Mouse (Mus musculus) hindbrain, embryonic 16.5 days (tissue): Measurements from ENCODE around the gene Prkg1. TPM values are rescaled to one million over a fixed set of nuclear protein-coding genes. Genes with fewer than 3 reads are reported as not detected.

Experiments used
- ATAC-seq: fragments of 200-750 bp; cut with Nextera tagmentation; 2 replicates; pipeline ENCODE4 v1.8.0; 2017; ENCODE audit warnings: moderate TSS enrichment, moderate library complexity
- H3K27ac ChIP-seq: fragments of 300-500 bp; sonication (generic); 2 replicates; pipeline ENCODE4 v1.5.1; 2014; ENCODE audit warnings: low read depth, mild to moderate bottlenecking, control low read depth, low read length, moderate library complexity
- H3K27me3 ChIP-seq: fragments of 300-500 bp; sonication (generic); replicated peaks from 2 replicates; pipeline ENCODE4 v1.6.1; 2014; ENCODE audit warnings: low read length; ENCODE audit not compliant: control insufficient read depth, insufficient read depth
- H3K36me3 ChIP-seq: fragments of 300-500 bp; sonication (generic); 2 replicates; pipeline ENCODE4 v1.6.1; 2014; ENCODE audit warnings: mild to moderate bottlenecking, low read length, moderate library complexity, mixed read lengths; ENCODE audit not compliant: control insufficient read depth, insufficient read depth
- H3K4me1 ChIP-seq: fragments of 300-500 bp; sonication (generic); 2 replicates; pipeline ENCODE4 v1.6.1; 2014; ENCODE audit warnings: low read depth, low read length; ENCODE audit not compliant: control insufficient read depth, insufficient read depth
- H3K4me2 ChIP-seq: fragments of 300-500 bp; sonication (generic); 2 replicates; pipeline ENCODE4 v1.6.1; 2014; ENCODE audit warnings: mild to moderate bottlenecking, low read length, control low read depth, moderate library complexity
- H3K4me3 ChIP-seq: fragments of 300-500 bp; sonication (generic); 2 replicates; pipeline ENCODE4 v1.5.1; 2014; ENCODE audit warnings: mild to moderate bottlenecking, low read length, control low read depth, moderate library complexity
- H3K9ac ChIP-seq: fragments of 300-500 bp; sonication (generic); 2 replicates; pipeline ENCODE4 v1.6.1; 2014; ENCODE audit warnings: low read depth, mild to moderate bottlenecking, control low read depth, low read length, moderate library complexity
- H3K9me3 ChIP-seq: fragments of 300-500 bp; sonication (generic); 2 replicates; pipeline ENCODE4 v1.6.1; 2014; ENCODE audit warnings: mild to moderate bottlenecking, low read length, moderate library complexity; ENCODE audit not compliant: control insufficient read depth
- WGBS: fragments of 180-500 bp; shearing (Covaris S2); extraction: QIAGEN DNeasy Blood & Tissue Kit; methylation state at CpG from one replicate; pipeline ENCODE4 v1.1.7; 2014; 5-methylcytosine and 5-hydroxymethylcytosine counted together
- polyA plus RNA-seq: library from polyadenylated mRNA; unstranded; fragments of >200 nt; fragmentation: Nextera tagmentation; extraction: Ambion mirVana; gene quantifications from 2 replicates; pipeline ENCODE4 v1.2.1, GENCODE M21; 2015

Prkg1 gene
- polyA plus RNA-seq, 1 experiment from 2014 or later = 4.8 TPM

DNA sequence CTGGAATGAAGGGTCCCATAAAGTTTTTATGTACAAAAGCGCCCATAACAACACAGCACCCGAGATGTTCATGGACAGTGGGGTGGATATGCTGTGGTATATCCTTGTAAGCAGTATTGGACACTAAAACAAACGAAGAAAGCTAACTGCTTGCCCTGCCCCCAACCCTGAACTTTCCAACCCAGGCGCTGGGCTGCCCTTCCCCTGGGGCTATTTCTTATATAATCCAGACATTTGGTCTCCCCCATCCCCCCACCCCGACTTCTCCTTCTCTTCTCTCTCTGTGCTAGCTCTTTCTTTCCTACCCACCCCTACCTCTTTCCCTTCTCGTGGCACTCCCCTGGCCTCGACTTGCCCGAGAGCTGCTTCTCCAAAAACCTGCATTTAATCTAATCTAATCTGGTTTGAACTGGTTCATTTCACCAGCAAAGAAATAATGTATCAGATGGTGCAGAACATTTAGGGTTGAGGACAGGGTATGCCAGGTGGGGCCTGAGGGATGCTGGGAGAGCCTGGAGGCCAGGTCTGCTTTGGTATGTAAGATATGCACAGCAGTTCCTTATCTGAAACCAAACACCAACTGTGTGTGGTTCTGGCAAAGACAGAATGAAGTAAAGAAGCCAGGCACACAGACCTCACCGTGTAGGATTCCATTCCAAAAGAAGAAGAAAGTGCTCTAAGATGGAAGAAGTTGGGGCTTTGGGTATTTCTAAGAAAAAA lies 657.8 kb downstream of the Prkg1 start:
- WGBS = 37% methylated on average over 9 of the region's 9 CpGs
- H3K9me3 ChIP-seq = no peaks in the 10 kb centered on the region
- no peak overlapping the region for H3K4me3 ChIP-seq
- ATAC-seq = no peak
- H3K4me1 ChIP-seq = no peaks in the 10 kb centered on the region
- no peaks in the 10 kb centered on the region for H3K27me3 ChIP-seq
- H3K36me3 ChIP-seq = no peaks in the 10 kb centered on the region
- H3K9ac ChIP-seq = no peak overlapping the region
- no peak overlapping the region for H3K27ac ChIP-seq
- no peak overlapping the region for H3K4me2 ChIP-seq

DNA sequence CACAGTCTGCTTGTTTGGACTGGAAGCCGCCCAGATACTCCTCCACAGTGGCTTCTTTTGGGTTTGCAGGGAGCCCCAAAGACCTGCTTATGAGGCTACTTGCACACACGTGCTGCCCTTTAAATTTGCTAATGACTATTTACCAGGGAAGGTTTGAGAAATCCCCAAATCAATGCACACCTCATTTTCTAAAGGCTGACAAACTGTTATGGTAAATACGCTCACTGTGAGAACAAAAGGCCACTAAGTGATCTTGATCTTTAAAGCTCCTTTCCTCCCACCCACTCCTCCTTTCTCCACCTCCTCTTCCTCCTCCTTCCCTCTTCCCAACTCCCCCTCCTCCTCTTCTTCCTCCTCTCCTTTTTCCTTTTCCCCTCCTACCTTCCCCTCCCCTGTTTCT lies 658.8 kb downstream of the Prkg1 start:
- H3K4me3 ChIP-seq = no peak overlapping the region

DNA sequence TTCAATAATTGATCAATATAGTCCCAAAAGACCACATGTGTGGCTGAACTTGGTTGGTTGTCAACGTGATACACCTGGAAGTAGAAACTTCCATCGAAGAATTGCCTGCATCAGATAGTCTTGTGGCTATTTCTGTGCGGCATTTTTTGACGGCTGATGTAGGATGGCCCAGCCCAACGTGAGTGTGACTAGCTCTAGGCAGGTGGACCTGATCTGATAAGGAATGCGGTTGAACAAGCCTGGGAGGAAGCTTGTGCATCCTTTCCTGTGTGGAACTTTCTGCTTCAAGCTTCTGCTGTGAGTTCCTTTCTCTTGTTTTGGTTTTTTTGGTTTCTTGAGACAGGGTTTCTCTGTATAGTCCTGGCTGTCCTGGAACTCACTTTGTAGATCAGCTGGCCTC lies 660.1 kb downstream of the Prkg1 start:
- no peaks in the 10 kb centered on the region for H3K36me3 ChIP-seq
- H3K4me3 ChIP-seq = no peak overlapping the region
- no peaks in the 10 kb centered on the region for H3K27me3 ChIP-seq
- no peak for ATAC-seq
- no peak overlapping the region for H3K9ac ChIP-seq
- no peaks in the 10 kb centered on the region for H3K4me1 ChIP-seq
- no peak overlapping the region for H3K4me2 ChIP-seq
- 92% methylated on average over 6 of the region's 6 CpGs for WGBS
- no peak overlapping the region for H3K27ac ChIP-seq
- no peaks in the 10 kb centered on the region for H3K9me3 ChIP-seq

More for the DNA sequence above, 658.8 kb downstream of the Prkg1 start:
- Histone ChIP-seq H3K27ac (no peak overlapping the region), H3K27me3 (no peaks in the 10 kb centered on the region), H3K9ac (no peak overlapping the region), H3K36me3 (no peaks in the 10 kb centered on the region), H3K4me1 (no peaks in the 10 kb centered on the region), H3K4me2 (no peak overlapping the region), H3K9me3 (no peaks in the 10 kb centered on the region)
- WGBS = 35% methylated on average over 3 of the region's 3 CpGs
- no peak for ATAC-seq

DNA sequence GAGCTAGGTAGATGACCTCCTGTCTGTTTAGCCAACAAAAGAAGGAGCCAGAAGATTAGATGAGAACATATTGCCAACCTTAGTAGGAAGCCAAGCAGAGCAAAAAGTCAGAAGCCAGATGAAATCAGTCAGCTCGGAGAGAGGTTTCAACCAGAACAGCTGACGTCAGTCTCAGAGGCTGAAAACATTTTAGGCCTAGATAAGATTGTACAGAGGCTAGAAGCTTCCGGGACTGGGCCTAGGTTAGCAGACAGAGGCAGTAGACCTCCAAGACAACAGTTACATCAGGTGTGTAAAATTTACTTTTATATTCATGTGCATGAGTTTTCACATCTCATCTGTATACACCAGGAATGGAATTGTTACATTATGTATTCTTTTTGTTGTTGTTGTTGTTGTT lies 665.5 kb downstream of the Prkg1 start:
- WGBS = 91% methylated on average over 3 of the region's 3 CpGs
- Histone ChIP-seq H3K9ac (no peak overlapping the region), H3K27ac (no peak overlapping the region), H3K9me3 (no peaks in the 10 kb centered on the region), H3K4me2 (no peak overlapping the region), H3K27me3 (no peaks in the 10 kb centered on the region), H3K36me3 (no peaks in the 10 kb centered on the region), H3K4me3 (no peak overlapping the region), H3K4me1 (no peaks in the 10 kb centered on the region)
- no peak for ATAC-seq

DNA sequence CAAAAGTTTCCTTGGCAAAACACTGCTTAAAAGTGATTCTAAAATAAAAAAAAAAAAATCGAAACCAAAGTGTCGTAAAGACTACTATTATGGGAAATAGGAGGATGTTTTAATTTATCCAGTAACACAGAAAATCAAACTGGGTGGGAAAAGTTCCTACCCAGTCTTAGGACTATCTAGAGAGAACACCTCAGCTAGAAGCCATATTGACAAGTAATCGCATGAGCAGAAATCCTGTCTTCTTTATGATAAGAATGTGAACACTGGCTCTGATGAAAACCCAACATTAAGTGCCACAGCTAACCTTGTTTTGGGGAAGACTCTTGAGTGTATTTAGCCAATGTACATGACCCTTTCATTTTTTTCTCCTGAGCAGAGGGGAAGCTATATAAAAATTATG lies 667.0 kb downstream of the Prkg1 start:
- 77% methylated on average over 3 of the region's 3 CpGs for WGBS
- Histone ChIP-seq H3K4me1 (no peaks in the 10 kb centered on the region), H3K9me3 (no peaks in the 10 kb centered on the region), H3K27ac (no peak overlapping the region), H3K27me3 (no peaks in the 10 kb centered on the region), H3K36me3 (no peaks in the 10 kb centered on the region), H3K4me2 (no peak overlapping the region), H3K9ac (no peak overlapping the region), H3K4me3 (no peak overlapping the region)
- no peak for ATAC-seq

DNA sequence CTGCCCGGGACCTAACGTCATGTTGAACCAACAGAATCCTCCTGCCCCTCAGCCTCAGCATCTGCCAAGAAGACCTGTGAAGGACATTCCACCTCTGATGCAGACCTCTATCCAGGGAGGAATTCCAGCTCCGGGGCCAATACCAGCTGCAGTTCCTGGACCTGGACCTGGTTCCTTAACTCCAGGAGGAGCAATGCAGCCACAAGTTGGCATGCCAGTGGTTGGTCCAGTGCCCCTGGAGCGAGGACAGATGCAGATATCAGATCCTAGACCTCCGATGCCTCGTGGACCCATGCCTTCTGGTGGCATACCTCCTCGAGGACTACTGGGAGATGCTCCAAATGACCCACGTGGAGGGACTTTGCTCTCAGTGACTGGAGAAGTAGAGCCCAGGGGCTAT lies 681.1 kb downstream of the Prkg1 start:
- ATAC-seq = no peak
- peak overlapping the region; percentile 60 for H3K4me3 ChIP-seq
- H3K36me3 ChIP-seq = peaks cover 11% of the 10 kb centered on the region
- WGBS = 96% methylated on average over 8 of the region's 8 CpGs
- H3K4me1 ChIP-seq = peaks cover 17% of the 10 kb centered on the region
- H3K9ac ChIP-seq = no peak overlapping the region
- peak overlapping the region; percentile 87 for H3K4me2 ChIP-seq
- H3K27ac ChIP-seq = no peak overlapping the region
- H3K27me3 ChIP-seq = no peaks in the 10 kb centered on the region
- H3K9me3 ChIP-seq = no peaks in the 10 kb centered on the region; the same call in 1 of the 2 replicates

DNA sequence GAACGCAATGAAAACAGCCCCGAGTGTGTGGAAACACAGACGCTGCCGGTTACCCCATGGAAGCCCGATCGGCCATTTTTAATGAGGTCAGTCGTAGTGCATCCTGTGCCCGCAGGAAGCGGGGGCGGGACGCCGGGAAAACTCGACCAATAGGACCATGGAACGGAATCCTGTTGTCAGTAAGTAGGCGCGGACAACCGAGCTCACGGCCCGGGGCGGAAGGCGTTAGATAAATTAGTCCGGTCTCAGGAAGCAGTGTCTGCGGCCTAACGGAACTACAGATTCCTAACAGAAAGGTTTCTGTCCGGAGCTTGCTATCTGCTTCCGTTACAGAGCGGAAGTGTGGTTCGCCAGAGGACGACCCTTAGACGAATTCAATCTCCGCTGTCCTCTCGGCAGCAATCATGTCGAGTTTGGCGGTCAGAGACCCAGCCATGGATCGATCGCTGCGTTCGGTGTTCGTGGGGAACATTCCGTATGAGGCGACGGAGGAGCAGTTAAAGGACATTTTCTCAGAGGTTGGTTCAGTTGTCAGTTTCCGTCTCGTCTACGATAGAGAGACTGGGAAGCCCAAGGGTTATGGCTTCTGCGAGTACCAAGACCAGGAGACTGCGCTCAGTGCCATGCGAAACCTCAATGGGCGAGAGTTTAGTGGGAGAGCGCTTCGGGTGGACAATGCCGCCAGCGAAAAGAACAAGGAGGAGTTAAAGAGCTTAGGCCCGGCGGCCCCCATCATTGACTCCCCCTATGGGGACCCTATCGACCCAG lies 682.0 kb downstream of the Prkg1 start, which contains the start of gene Cstf2t:
Cstf2t (plus strand) TSS at position 176 of the 768 bp plus-strand sequence.
- Histone ChIP-seq H3K4me3 (peak within 1 kb of the TSS; percentile 60), H3K9me3 (no peaks in the 10 kb centered on the region; the same call in 1 of the 2 replicates), H3K27me3 (no peaks in the 10 kb centered on the region), H3K27ac (peak within 1 kb of the TSS; percentile 81), H3K36me3 (peaks cover 11% of the 10 kb centered on the region), H3K4me1 (peaks cover 17% of the 10 kb centered on the region), H3K9ac (peak within 1 kb of the TSS; percentile 70), H3K4me2 (peak within 1 kb of the TSS; percentile 87)
- ATAC-seq = peak; percentile 100
- WGBS = 2% methylated on average over 56 of the region's 56 CpGs

DNA sequence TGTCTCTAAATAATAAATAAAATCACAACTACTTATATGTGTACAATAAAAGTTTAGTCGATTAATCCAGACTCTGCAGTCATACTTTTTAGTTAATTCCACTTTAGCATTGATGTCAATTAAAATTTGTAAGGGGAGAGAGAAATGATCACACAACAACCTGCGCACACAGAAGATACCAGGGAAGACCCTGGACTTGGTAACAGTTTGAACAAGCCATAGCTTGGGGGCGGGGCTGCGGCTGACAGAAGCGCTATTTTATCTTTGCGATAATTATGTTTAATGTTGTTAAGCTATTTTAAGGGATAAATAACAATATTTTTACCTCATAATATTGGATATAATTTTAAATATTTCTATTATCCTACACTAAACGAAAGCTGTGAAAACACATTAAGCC lies 682.6 kb downstream of the Prkg1 start:
- ATAC-seq = peak; percentile 55
- Histone ChIP-seq H3K4me2 (peak overlapping the region; percentile 67), H3K36me3 (peaks cover 11% of the 10 kb centered on the region), H3K27ac (peak overlapping the region; percentile 81), H3K27me3 (no peaks in the 10 kb centered on the region), H3K4me3 (peak overlapping the region; percentile 60), H3K9ac (peak overlapping the region; percentile 50), H3K4me1 (peaks cover 17% of the 10 kb centered on the region), H3K9me3 (no peaks in the 10 kb centered on the region; the same call in 1 of the 2 replicates)
- 14% methylated on average over 7 of the region's 7 CpGs for WGBS

DNA sequence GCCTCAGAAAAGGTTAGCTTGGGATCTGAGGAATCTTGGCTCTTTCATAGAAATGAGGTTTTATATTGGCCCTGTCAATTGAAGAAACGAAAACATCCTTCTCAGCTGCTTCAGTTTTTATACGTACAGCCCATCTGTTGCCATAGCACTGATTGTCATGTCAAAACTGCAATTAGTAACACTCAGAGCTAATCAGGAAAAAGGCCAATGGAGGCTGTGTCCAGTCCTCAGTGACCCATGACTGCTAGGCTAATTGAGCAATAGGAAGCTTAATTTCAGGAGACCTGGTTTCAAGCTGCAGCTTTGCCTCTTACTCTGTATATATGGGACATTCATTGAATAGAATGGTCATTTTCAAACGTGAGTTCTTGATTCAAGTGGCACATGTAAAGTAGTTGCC lies 686.6 kb downstream of the Prkg1 start:
- H3K9ac ChIP-seq = no peak overlapping the region
- H3K4me2 ChIP-seq = no peak overlapping the region
- no peak overlapping the region for H3K4me3 ChIP-seq
- no peak overlapping the region for H3K27ac ChIP-seq
- no peaks in the 10 kb centered on the region for H3K9me3 ChIP-seq
- 50% methylated on average over 3 of the region's 3 CpGs for WGBS
- no peak for ATAC-seq
- no peaks in the 10 kb centered on the region for H3K36me3 ChIP-seq
- no peaks in the 10 kb centered on the region for H3K27me3 ChIP-seq
- H3K4me1 ChIP-seq = peaks cover 3% of the 10 kb centered on the region
